Mouse (Mus musculus): Measurements from ENCODE around the gene Clrn1.

DNA sequence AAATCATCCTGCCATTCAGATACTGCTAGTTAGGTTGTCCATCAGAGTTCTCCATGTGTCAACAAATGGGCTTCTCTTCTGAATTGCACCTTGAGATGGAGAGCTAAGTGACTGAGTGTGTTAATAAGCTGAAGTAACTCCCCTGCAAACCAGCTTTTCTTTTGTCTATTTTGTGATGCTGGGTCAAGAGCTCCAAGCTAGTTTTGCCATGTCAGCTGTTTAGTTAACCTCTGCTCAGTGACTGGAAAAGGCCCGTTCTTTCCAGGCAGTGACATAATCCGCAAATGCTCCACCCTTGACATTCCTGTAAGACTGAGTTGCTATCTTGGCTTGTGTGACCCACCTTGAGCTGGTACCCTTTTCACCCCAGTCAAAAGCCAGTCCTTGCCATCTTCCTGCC lies 22.2 kb downstream of the Clrn1 start:
- TF ChIP-seq CTCF (conservative IDR thresholded peaks at IDR 0.05 in 1 of 2, IDR thresholded peaks at IDR 0.05 in 1 of 2; ENCODE audit: low read depth in 2 of 2, low read length in 2 of 2) (no peak), SMC3 (IDR thresholded peaks at IDR 0.05; ENCODE audit: low read depth, low read length) (no peak), POLR2A (IDR thresholded peaks at IDR 0.05; ENCODE audit: low read depth, low read length) (no peak), E2F4 (IDR thresholded peaks at IDR 0.05; ENCODE audit: insufficient replicate concordance, low read depth, low read length) (no peak), SIN3A (IDR thresholded peaks at IDR 0.05; ENCODE audit: low read length) (no peak), HCFC1 (IDR thresholded peaks at IDR 0.05; ENCODE audit: low read depth, low read length) (no peak), CHD2 (IDR thresholded peaks at IDR 0.05; ENCODE audit: low read length) (no peak), ZC3H11A (IDR thresholded peaks at IDR 0.05; ENCODE audit: low read depth, low read length) (no peak), BHLHE40 (IDR thresholded peaks at IDR 0.05; ENCODE audit: low read depth, low read length) (no peak), ZNF384 (IDR thresholded peaks at IDR 0.05; ENCODE audit: low read depth, low read length) (no peak), USF1 (IDR thresholded peaks at IDR 0.05; ENCODE audit: low read depth, low read length) (no peak), GABPA (IDR thresholded peaks at IDR 0.05; ENCODE audit: insufficient replicate concordance, low read depth, low read length) (no peak), EP300 (IDR thresholded peaks at IDR 0.05; ENCODE audit: low read length) (no peak), MYC (IDR thresholded peaks at IDR 0.05; ENCODE audit: low read depth, low read length) (no peak)
